Mouse (Mus musculus): ENCODE measurements around the gene Olfr338.
"Not testable (repeated sequence)": the region's sequence is repeated elsewhere in the genome, so short reads cannot be mapped to it uniquely, and the experiment has no call there.

The Olfr338 gene

DNA sequence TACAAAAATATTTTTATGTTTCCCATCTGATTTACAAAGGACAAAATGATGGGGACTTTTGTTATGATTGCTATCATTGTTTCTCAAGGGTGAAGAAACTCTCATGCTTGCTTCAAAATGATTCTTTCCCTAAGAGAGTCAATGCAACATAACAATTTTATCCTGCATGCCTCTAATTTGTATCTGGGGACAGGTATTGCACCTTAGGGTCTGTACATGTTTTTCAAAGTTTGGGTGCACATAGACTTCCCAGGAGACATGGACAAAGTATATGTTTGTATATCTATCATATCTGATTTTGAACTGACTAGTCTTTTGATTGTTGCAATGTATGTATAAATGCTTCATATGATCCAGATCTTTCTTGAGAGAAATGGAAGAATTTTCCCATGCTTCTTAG lies at the start of gene Olfr338:
Olfr338 (plus strand) TSS at position 301 of the 400 bp plus-strand sequence.
- DNase-seq (ENCODE audit: inconsistent ontology term) = no peak

DNA sequence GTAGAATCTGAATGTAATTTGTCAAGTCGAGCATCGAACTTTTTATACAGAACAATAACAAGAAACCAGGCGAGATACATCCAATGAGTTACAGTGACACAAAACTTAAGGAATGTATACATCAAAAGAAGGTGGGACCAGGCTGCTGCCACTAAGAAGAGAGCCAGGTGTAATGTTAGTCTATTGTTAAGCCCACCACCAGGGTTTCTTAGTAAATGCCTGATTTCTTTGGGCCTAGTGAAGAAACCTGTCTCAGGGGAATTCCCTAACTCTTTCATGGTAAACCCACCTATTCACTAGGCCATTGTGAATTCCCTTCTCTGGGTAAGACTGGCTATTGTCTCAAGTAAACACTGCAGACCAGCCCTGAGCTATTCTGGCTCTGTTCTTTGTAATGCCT lies 41.9 kb downstream of the Olfr338 start:
- not testable (repeated sequence) for DNase-seq (ENCODE audit: inconsistent ontology term)

DNA sequence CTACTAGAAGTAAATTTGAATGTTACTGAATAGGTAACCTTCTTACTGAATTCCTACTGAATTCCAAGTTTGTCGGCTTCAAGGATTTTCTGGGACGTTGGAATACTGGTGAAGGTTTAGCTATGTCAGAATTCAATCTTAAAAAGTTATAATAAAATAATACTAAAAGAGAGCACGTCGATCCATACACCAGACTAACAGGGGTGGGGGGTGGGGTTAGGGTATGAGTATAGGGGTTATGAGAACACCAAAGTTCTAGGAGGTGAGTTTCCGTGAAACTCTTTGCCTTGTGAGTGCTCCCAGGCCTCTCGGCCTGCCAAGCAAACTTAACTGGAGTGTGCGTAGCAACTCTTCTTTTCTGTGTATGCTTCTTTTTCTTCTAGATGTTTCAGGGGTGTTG lies 42.3 kb downstream of the Olfr338 start:
- not testable (repeated sequence) for DNase-seq (ENCODE audit: inconsistent ontology term)

DNA sequence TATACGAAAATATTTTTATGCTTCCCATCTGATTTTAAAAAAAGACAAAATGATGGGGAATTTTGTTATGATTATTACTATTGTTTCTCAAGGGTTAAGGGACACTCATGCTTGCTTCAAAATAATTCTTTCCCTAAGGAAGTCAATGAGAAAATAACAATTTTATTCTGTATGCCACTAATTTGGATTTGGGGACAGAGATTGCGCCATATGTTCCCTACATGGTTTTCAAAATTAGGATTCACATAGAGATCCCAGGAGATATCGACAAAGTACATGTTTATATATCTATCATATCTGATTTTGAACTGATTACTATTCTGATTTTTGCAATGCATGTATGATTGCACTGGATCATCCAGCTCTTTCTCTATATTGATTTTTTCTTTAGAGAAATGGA lies 45.3 kb downstream of the Olfr338 start, which contains the start of gene Olfr339:
Olfr339 (plus strand) TSS at position 301 of the 400 bp plus-strand sequence.
- DNase-seq (ENCODE audit: inconsistent ontology term) = no peak
